Mouse (Mus musculus) liver, embryonic 11.5 days (tissue): Measurements from ENCODE around the gene Xpo4. TPM values are rescaled to one million over a fixed set of nuclear protein-coding genes. Genes with fewer than 3 reads are reported as not detected.

Experiments
- ATAC-seq: fragments of 200-750 bp; cut with Nextera tagmentation; replicated peaks from 2 replicates; pipeline ENCODE4 v1.8.0; 2017; ENCODE audit warnings: moderate number of reproducible peaks, mild to moderate bottlenecking, moderate TSS enrichment, moderate library complexity; ENCODE audit not compliant: low FRiP score
- DNase-seq: peaks from one replicate; pipeline ENCODE4 v3.0.0-alpha.2; 2017; ENCODE audit warnings: low spot score
- H3K27ac ChIP-seq: fragments of 300-500 bp; sonication (generic); 2 replicates; pipeline ENCODE4 v1.5.1; 2014; ENCODE audit warnings: mild to moderate bottlenecking, low read depth, low read length, control low read depth
- H3K27me3 ChIP-seq: fragments of 300-500 bp; sonication (generic); replicated peaks from 2 replicates; pipeline ENCODE4 v1.6.1; 2014; ENCODE audit warnings: low read length, mixed read lengths; ENCODE audit not compliant: control insufficient read depth, insufficient read depth
- H3K36me3 ChIP-seq: fragments of 300-500 bp; sonication (generic); 2 replicates; pipeline ENCODE4 v1.6.1; 2014; ENCODE audit warnings: mild to moderate bottlenecking, low read length, moderate library complexity, mixed read lengths; ENCODE audit not compliant: control insufficient read depth, insufficient read depth
- H3K4me1 ChIP-seq: fragments of 300-500 bp; sonication (generic); replicated peaks from 2 replicates; pipeline ENCODE4 v1.6.1; 2014; ENCODE audit warnings: low read length, mixed read lengths; ENCODE audit not compliant: control insufficient read depth, insufficient read depth
- H3K4me2 ChIP-seq: fragments of 300-500 bp; sonication (generic); 2 replicates; pipeline ENCODE4 v1.6.1; 2014; ENCODE audit warnings: mild to moderate bottlenecking, control low read depth, moderate library complexity
- H3K4me3 ChIP-seq: fragments of 300-500 bp; sonication (generic); 2 replicates; pipeline ENCODE4 v1.5.1; 2014; ENCODE audit warnings: low read depth, low read length, control low read depth
- H3K9ac ChIP-seq: fragments of 300-500 bp; sonication (generic); 2 replicates; pipeline ENCODE4 v1.6.1; 2014; ENCODE audit warnings: low read depth, low read length, control low read depth
- H3K9me3 ChIP-seq: fragments of 300-500 bp; sonication (generic); 2 replicates; pipeline ENCODE4 v1.6.1; 2016; ENCODE audit warnings: low read length, inconsistent platforms, mixed read lengths; ENCODE audit not compliant: control insufficient read depth
- WGBS: fragments of 180-500 bp; shearing (Covaris S2); extraction: QIAGEN DNeasy Blood & Tissue Kit; methylation state at CpG from one replicate; pipeline ENCODE4 v1.1.7; 2014; 5-methylcytosine and 5-hydroxymethylcytosine counted together
- polyA plus RNA-seq: library from polyadenylated mRNA; unstranded; fragments of >200 nt; fragmentation: Nextera tagmentation; extraction: Ambion mirVana; gene quantifications from 2 replicates; pipeline ENCODE4 v1.2.1, GENCODE M21; 2014

Xpo4 gene
- polyA plus RNA-seq, 1 experiment from 2014 or later: 40.0 TPM

- H3K9me3 ChIP-seq: no peaks in the 10 kb centered on the region
- ATAC-seq (no peak), DNase-seq (no peak)
- H3K27me3 ChIP-seq: no peaks in the 10 kb centered on the region
- peaks cover 4% of the 10 kb centered on the region for H3K4me1 ChIP-seq
- no peak overlapping the region for H3K4me3 ChIP-seq
- H3K9ac ChIP-seq: no peak overlapping the region
- H3K4me2 ChIP-seq: no peak overlapping the region
- no peak overlapping the region for H3K27ac ChIP-seq
- H3K36me3 ChIP-seq: no peaks in the 10 kb centered on the region; the same call in 1 of the 2 replicates
- 78% methylated on average over 4 of the region's 4 CpGs for WGBS
Measured at GRCm38 (mm10) chr14:57705075-57705474, 39.8 kb upstream of the Xpo4 start.

GRCm38 (mm10) chr14:57701915-57702477, 36.8 kb upstream of the Xpo4 start:
- ATAC-seq (no peak), DNase-seq (no peak)
- H3K9me3 ChIP-seq: no peaks in the 10 kb centered on the region
- no peaks in the 10 kb centered on the region for H3K27me3 ChIP-seq
- no peak overlapping the region for H3K4me3 ChIP-seq
- H3K4me2 ChIP-seq: no peak overlapping the region
- H3K9ac ChIP-seq: no peak overlapping the region
- no peaks in the 10 kb centered on the region for H3K4me1 ChIP-seq
- WGBS: 75% methylated on average over 12 of the region's 12 CpGs
- H3K36me3 ChIP-seq: peaks cover 8% of the 10 kb centered on the region; the same call in 1 of the 2 replicates
- no peak overlapping the region for H3K27ac ChIP-seq

GRCm38 (mm10) chr14:57699461-57699970, 34.3 kb upstream of the Xpo4 start:
- H3K4me1 ChIP-seq: no peaks in the 10 kb centered on the region
- H3K9me3 ChIP-seq: no peaks in the 10 kb centered on the region
- H3K36me3 ChIP-seq: peaks cover 17% of the 10 kb centered on the region
- DNase-seq (no peak), ATAC-seq (no peak)
- 93% methylated on average over 33 of the region's 33 CpGs for WGBS
- H3K27ac ChIP-seq: no peak overlapping the region
- H3K4me3 ChIP-seq: no peak overlapping the region
- H3K9ac ChIP-seq: no peak overlapping the region
- no peaks in the 10 kb centered on the region for H3K27me3 ChIP-seq
- H3K4me2 ChIP-seq: no peak overlapping the region

- Histone ChIP-seq H3K4me2 (no peak overlapping the region), H3K27ac (no peak overlapping the region), H3K9me3 (no peaks in the 10 kb centered on the region), H3K9ac (no peak overlapping the region), H3K4me3 (no peak overlapping the region), H3K36me3 (peaks cover 19% of the 10 kb centered on the region), H3K4me1 (no peaks in the 10 kb centered on the region), H3K27me3 (no peaks in the 10 kb centered on the region)
- 87% methylated on average over 10 of the region's 10 CpGs for WGBS
- ATAC-seq (no peak), DNase-seq (no peak)
Measured at GRCm38 (mm10) chr14:57699016-57699415, 33.8 kb upstream of the Xpo4 start.

- DNase-seq (no peak), ATAC-seq (no peak)
- Histone ChIP-seq H3K4me1 (no peaks in the 10 kb centered on the region), H3K4me3 (no peak overlapping the region), H3K27me3 (no peaks in the 10 kb centered on the region), H3K36me3 (peaks cover 27% of the 10 kb centered on the region), H3K9ac (no peak overlapping the region), H3K9me3 (no peaks in the 10 kb centered on the region), H3K27ac (no peak overlapping the region), H3K4me2 (no peak overlapping the region)
- 90% methylated on average over 15 of the region's 15 CpGs for WGBS
Measured at GRCm38 (mm10) chr14:57696066-57696465, 30.8 kb upstream of the Xpo4 start.

GRCm38 (mm10) chr14:57695550-57695949, 30.3 kb upstream of the Xpo4 start:
- DNase-seq: no peak

GRCm38 (mm10) chr14:57694246-57694645, 29.0 kb upstream of the Xpo4 start:
- ATAC-seq (no peak), DNase-seq (no peak)
- Histone ChIP-seq H3K36me3 (peaks cover 22% of the 10 kb centered on the region), H3K9me3 (no peaks in the 10 kb centered on the region), H3K27ac (no peak overlapping the region), H3K4me2 (no peak overlapping the region), H3K4me3 (no peak overlapping the region), H3K27me3 (no peaks in the 10 kb centered on the region), H3K9ac (no peak overlapping the region), H3K4me1 (no peaks in the 10 kb centered on the region)
- 86% methylated on average over 16 of the region's 16 CpGs for WGBS

More at GRCm38 (mm10) chr14:57695550-57695949, 30.3 kb upstream of the Xpo4 start:
- Histone ChIP-seq H3K4me1 (no peaks in the 10 kb centered on the region), H3K4me3 (no peak overlapping the region), H3K36me3 (peaks cover 29% of the 10 kb centered on the region), H3K4me2 (no peak overlapping the region), H3K9me3 (no peaks in the 10 kb centered on the region), H3K27ac (no peak overlapping the region), H3K9ac (no peak overlapping the region), H3K27me3 (no peaks in the 10 kb centered on the region)
- no peak for ATAC-seq
- WGBS: 91% methylated on average over 8 of the region's 8 CpGs

- DNase-seq: peak; percentile 66
- peak overlapping the region; percentile 88 for H3K27ac ChIP-seq
- H3K4me3 ChIP-seq: no peak overlapping the region
- peak overlapping the region; percentile 41; the same call in 1 of the 2 replicates for H3K9ac ChIP-seq
- H3K36me3 ChIP-seq: peaks cover 21% of the 10 kb centered on the region
- H3K9me3 ChIP-seq: no peaks in the 10 kb centered on the region
- H3K4me2 ChIP-seq: peak overlapping the region; percentile 56
- H3K27me3 ChIP-seq: no peaks in the 10 kb centered on the region
- no peaks in the 10 kb centered on the region for H3K4me1 ChIP-seq
- peak; percentile 95 for ATAC-seq
- WGBS: 43% methylated on average over 17 of the region's 17 CpGs
Measured at GRCm38 (mm10) chr14:57692517-57693130, 27.4 kb upstream of the Xpo4 start.

GRCm38 (mm10) chr14:57691316-57691715, 26.1 kb upstream of the Xpo4 start:
- no peaks in the 10 kb centered on the region for H3K9me3 ChIP-seq
- H3K27me3 ChIP-seq: no peaks in the 10 kb centered on the region
- 96% methylated on average over 24 of the region's 24 CpGs for WGBS
- H3K36me3 ChIP-seq: peaks cover 21% of the 10 kb centered on the region
- ATAC-seq (no peak), DNase-seq (no peak)
- no peak overlapping the region for H3K27ac ChIP-seq
- H3K4me1 ChIP-seq: no peaks in the 10 kb centered on the region
- H3K4me3 ChIP-seq: no peak overlapping the region
- H3K9ac ChIP-seq: no peak overlapping the region
- H3K4me2 ChIP-seq: no peak overlapping the region
